Mouse (Mus musculus): Measurements from ENCODE around the gene Stk40.

- no peak for TF ChIP-seq CTCF (IDR thresholded peaks at IDR 0.05; ENCODE audit: control insufficient read depth, insufficient read depth, insufficient replicate concordance, low read depth, low read length)
- TF ChIP-seq POLR2A (IDR thresholded peaks at IDR 0.05; ENCODE audit: control insufficient read depth, low read depth, low read length), result no peak
Observed at GRCm38 (mm10) chr4:126134236-126134635, 30.5 kb downstream of the Stk40 start.
